Mouse (Mus musculus) central nervous system, embryonic 14 days (tissue): ENCODE measurements around the gene Srd5a3. TPM values are rescaled to one million over a fixed set of nuclear protein-coding genes. Genes with fewer than 3 reads are reported as not detected.

Experiments used
- polyA plus RNA-seq: library from polyadenylated mRNA; depleted of rRNA; stranded (reverse); fragments of >200 nt; gene quantifications from 2 replicates; pipeline ENCODE4 v1.2.3, GENCODE M21; 2012; rRNA removed

Srd5a3 gene
- polyA plus RNA-seq = 14.3 and 16.0 TPM in 2 replicates

DNA sequence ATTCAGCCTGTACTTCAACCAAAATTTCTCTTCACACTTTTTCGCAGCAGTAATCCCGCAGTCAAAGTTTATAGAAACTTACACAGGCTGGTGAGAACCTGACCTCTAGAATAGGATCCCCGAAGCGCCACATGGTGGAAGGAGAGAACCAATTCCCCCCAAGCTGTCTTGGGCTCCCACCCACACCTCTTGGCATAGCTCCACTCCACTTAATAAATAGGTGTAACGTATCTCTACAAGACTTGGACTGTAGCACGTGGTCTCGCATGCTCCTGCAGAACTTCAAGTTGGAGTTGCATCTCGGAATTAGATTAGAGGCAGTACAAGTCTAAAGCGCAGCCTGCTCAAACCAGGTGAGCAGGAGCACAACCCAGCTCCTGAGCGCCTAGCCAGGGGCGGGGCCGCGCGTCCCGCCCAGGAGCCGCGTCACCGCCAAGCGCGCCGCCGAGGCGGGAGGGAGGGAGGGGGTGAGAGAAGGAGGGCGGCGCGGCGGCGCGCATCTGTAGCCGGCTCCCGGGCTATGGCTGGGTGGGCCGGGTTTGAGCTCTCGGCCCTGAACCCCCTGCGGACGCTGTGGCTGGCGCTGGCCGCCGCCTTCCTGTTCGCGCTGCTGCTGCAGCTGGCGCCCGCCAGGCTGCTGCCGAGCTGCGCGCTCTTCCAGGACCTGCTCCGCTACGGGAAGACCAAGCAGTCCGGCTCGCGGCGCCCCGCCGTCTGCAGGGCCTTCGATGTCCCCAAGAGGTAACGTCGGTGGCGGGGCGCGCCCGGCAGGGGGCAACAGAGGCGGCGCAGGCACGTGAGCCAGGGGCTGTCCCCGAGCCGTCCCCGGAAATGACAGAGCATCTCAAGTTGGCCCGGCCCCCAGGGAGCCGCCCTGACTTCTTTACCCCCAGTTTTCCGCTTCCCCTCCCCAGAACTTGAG is at the start of gene Srd5a3:
Srd5a3 (plus strand) TSS at position 464 of the 922 bp plus-strand sequence.

DNA sequence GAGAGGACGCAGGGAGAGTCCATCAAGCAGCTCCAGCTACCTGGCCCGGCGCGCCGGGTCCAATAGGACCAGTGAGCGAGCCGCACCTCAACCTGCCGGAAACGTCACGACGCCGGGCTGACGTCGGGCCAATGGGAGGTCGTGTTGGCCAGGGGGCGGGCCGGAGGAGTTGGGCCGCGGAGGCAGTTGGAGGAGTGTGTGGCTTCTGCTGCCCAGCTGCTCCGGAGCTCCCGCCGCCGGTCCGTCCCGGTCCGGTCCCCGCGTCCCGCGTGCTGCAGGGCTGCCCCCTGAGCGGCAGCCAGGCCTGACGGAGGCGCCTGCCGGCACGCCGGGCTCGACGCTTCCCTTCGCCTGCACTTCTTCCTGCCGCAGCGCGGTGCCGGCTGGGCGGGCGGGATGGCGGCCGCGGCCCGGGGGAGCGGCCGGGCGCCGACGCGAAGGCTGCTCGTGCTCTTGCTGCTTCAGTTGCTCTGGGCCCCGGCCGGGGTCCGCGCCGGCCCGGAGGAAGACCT is 43.7 kb downstream of the Srd5a3 start, which contains the start of gene Tmem165:
Tmem165 (plus strand) TSS at position 131 of the 512 bp plus-strand sequence.

Other genes starting within 250 kb of the Srd5a3 start
- gene Kdr, start 161.8 kb upstream of the Srd5a3 start, polyA plus RNA-seq = 19.7 and 19.9 TPM in 2 replicates
- 75.7 and 80.9 TPM in 2 replicates for gene Tmem165, start 43.6 kb downstream of the Srd5a3 start, polyA plus RNA-seq
- 12.6 and 13.0 TPM in 2 replicates for gene Clock, start 164.5 kb downstream of the Srd5a3 start, polyA plus RNA-seq
- not detected in 2 replicates for gene Pdcl2, start 190.9 kb downstream of the Srd5a3 start, polyA plus RNA-seq
- gene Nmu, start 223.5 kb downstream of the Srd5a3 start, polyA plus RNA-seq = 0.14 and 0.15 TPM in 2 replicates